Mouse (Mus musculus): ENCODE data around the gene Sowahb.

The Sowahb gene

GRCm38 (mm10) chr5:93000774-93001757 is 43.8 kb downstream of the Sowahb start:
- DNase-seq = no peak

GRCm38 (mm10) chr5:93000060-93000459 is 44.8 kb downstream of the Sowahb start:
- DNase-seq = no peak

- DNase-seq = no peak
Observed at GRCm38 (mm10) chr5:92998494-92999016, 46.3 kb downstream of the Sowahb start.

GRCm38 (mm10) chr5:92997428-92998120 is 47.2 kb downstream of the Sowahb start:
- no peak for DNase-seq

- DNase-seq = no peak
Observed at GRCm38 (mm10) chr5:92994861-92995260, 50.0 kb downstream of the Sowahb start.

- no peak for DNase-seq
Observed at GRCm38 (mm10) chr5:92994309-92994708, 50.5 kb downstream of the Sowahb start.

- no peak for DNase-seq
Observed at GRCm38 (mm10) chr5:92992106-92992505, 52.7 kb downstream of the Sowahb start.
